Mouse (Mus musculus): Measurements from ENCODE around the gene Adgrd1. TPM values are rescaled to one million over a fixed set of nuclear protein-coding genes. Genes with fewer than 3 reads are reported as not detected.

The Adgrd1 gene
- polyA plus RNA-seq, 1 experiment: not detected

- Histone ChIP-seq H3K9me3 (replicated peaks; ENCODE audit: control insufficient read depth, insufficient read depth, low read length, poor library complexity, severe bottlenecking) (no peaks in the 10 kb centered on the region), H3K27ac (ENCODE audit: insufficient read depth, low read length) (no peak overlapping the region), H3K4me1 (ENCODE audit: control insufficient read depth, insufficient read depth, low read length) (no peaks in the 10 kb centered on the region), H3K4me3 (ENCODE audit: low read depth, low read length) (no peak overlapping the region), H3K36me3 (ENCODE audit: control insufficient read depth, insufficient read depth, low read length, poor library complexity, severe bottlenecking) (no peaks in the 10 kb centered on the region), H3K9ac (ENCODE audit: low read depth, poor library complexity, severe bottlenecking) (no peak overlapping the region), H3K27me3 (ENCODE audit: control insufficient read depth, insufficient read depth, low read length, poor library complexity, severe bottlenecking) (no peaks in the 10 kb centered on the region)
- TF ChIP-seq EP300 (IDR thresholded peaks at IDR 0.05; ENCODE audit: insufficient read depth, low read depth, low read length) (no peak), POLR2A (IDR thresholded peaks at IDR 0.05; ENCODE audit: insufficient read depth, low read length) (no peak), CTCF (IDR thresholded peaks at IDR 0.05; ENCODE audit: low read depth, low read length) (no peak)
Observed at GRCm38 (mm10) chr5:129111729-129112128, 15.2 kb downstream of the Adgrd1 start.

DNA sequence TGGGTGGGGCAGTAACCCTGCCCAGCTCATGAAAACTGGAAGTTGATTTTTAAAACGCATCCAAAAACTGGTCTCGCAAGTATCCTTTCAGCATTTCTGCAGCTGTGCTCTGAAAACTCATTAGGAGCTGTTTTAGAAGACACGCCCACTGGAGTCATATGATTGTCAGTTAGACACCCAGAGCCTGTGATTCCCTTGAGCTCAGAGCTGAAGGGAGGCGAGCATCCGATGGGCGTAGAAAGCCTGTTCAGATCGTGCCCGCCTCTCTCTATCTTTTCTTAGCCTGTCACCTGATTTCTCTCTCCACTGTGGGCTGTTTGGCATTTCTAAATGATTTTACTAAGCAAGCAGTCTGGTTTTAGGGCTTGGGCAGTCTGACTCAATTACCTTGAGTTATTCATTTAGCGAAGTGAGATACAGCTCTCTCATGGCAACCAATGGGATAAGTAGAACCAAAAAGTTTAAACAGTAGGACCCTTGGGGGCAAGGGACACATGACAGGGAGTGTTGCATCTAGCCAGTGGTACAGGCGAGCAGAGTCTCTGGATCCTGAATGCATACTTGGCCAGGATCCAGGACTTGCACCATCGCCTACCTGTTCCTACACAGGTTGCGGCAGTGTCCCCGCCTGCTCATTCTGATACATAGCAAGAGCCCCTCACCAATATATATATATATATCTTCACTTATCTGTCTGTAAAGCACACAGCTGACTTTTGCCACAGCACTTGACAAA is 17.4 kb downstream of the Adgrd1 start:
- no peaks in the 10 kb centered on the region for H3K4me1 ChIP-seq (ENCODE audit: control insufficient read depth, insufficient read depth, low read length)
- no peaks in the 10 kb centered on the region for H3K36me3 ChIP-seq (ENCODE audit: control insufficient read depth, insufficient read depth, low read length, poor library complexity, severe bottlenecking)
- TF ChIP-seq POLR2A (IDR thresholded peaks at IDR 0.05; ENCODE audit: insufficient read depth, low read length): no peak
- no peak for TF ChIP-seq CTCF (IDR thresholded peaks at IDR 0.05; ENCODE audit: low read depth, low read length)
- TF ChIP-seq EP300 (IDR thresholded peaks at IDR 0.05; ENCODE audit: insufficient read depth, low read depth, low read length): no peak
- no peak overlapping the region for H3K9ac ChIP-seq (ENCODE audit: low read depth, poor library complexity, severe bottlenecking)
- no peak overlapping the region for H3K4me3 ChIP-seq (ENCODE audit: low read depth, low read length)
- H3K27ac ChIP-seq (ENCODE audit: insufficient read depth, low read length): no peak overlapping the region
- no peaks in the 10 kb centered on the region for H3K9me3 ChIP-seq (replicated peaks; ENCODE audit: control insufficient read depth, insufficient read depth, low read length, poor library complexity, severe bottlenecking)
- no peaks in the 10 kb centered on the region for H3K27me3 ChIP-seq (ENCODE audit: control insufficient read depth, insufficient read depth, low read length, poor library complexity, severe bottlenecking)

DNA sequence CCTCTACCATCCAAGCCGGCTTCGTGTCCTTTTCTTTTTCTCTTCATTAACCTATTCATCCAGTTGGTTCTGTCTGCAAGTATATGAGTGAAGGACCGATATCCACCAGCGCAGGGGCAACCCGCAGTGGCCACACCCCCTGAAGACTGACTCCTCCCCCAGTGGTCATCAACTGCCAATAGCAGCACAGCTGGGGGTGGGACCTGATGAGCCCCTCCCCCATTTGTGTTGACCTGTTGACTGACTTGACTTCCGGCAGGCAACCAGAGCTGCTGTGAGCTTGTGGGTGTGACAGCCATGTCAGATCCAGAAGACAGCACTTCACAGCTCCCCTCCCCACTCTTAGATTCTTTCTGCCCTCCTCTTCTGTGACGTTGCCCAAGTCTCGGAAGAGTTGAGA is 19.7 kb downstream of the Adgrd1 start:
- no peaks in the 10 kb centered on the region for H3K27me3 ChIP-seq (ENCODE audit: control insufficient read depth, insufficient read depth, low read length, poor library complexity, severe bottlenecking)

GRCm38 (mm10) chr5:129117593-129118113 is 21.1 kb downstream of the Adgrd1 start:
- Histone ChIP-seq H3K36me3 (ENCODE audit: control insufficient read depth, insufficient read depth, low read length, poor library complexity, severe bottlenecking) (no peaks in the 10 kb centered on the region), H3K4me3 (ENCODE audit: low read depth, low read length) (no peak overlapping the region), H3K9ac (ENCODE audit: low read depth, poor library complexity, severe bottlenecking) (no peak overlapping the region), H3K27me3 (ENCODE audit: control insufficient read depth, insufficient read depth, low read length, poor library complexity, severe bottlenecking) (no peaks in the 10 kb centered on the region), H3K9me3 (replicated peaks; ENCODE audit: control insufficient read depth, insufficient read depth, low read length, poor library complexity, severe bottlenecking) (no peaks in the 10 kb centered on the region), H3K27ac (ENCODE audit: insufficient read depth, low read length) (no peak overlapping the region), H3K4me1 (ENCODE audit: control insufficient read depth, insufficient read depth, low read length) (no peaks in the 10 kb centered on the region)
- no peak for TF ChIP-seq CTCF (IDR thresholded peaks at IDR 0.05; ENCODE audit: low read depth, low read length)
- TF ChIP-seq EP300 (IDR thresholded peaks at IDR 0.05; ENCODE audit: insufficient read depth, low read depth, low read length): no peak
- TF ChIP-seq POLR2A (IDR thresholded peaks at IDR 0.05; ENCODE audit: insufficient read depth, low read length): no peak

More for the DNA sequence above, 19.7 kb downstream of the Adgrd1 start:
- no peaks in the 10 kb centered on the region for H3K4me1 ChIP-seq (ENCODE audit: control insufficient read depth, insufficient read depth, low read length)
- no peaks in the 10 kb centered on the region for H3K36me3 ChIP-seq (ENCODE audit: control insufficient read depth, insufficient read depth, low read length, poor library complexity, severe bottlenecking)
- no peak overlapping the region for H3K4me3 ChIP-seq (ENCODE audit: low read depth, low read length)
- H3K27ac ChIP-seq (ENCODE audit: insufficient read depth, low read length): no peak overlapping the region
- H3K9ac ChIP-seq (ENCODE audit: low read depth, poor library complexity, severe bottlenecking): no peak overlapping the region
- H3K9me3 ChIP-seq (replicated peaks; ENCODE audit: control insufficient read depth, insufficient read depth, low read length, poor library complexity, severe bottlenecking): no peaks in the 10 kb centered on the region
- no peak for TF ChIP-seq CTCF (IDR thresholded peaks at IDR 0.05; ENCODE audit: low read depth, low read length)
- TF ChIP-seq EP300 (IDR thresholded peaks at IDR 0.05; ENCODE audit: insufficient read depth, low read depth, low read length): no peak
- no peak for TF ChIP-seq POLR2A (IDR thresholded peaks at IDR 0.05; ENCODE audit: insufficient read depth, low read length)

GRCm38 (mm10) chr5:129118523-129118922 is 22.0 kb downstream of the Adgrd1 start:
- Histone ChIP-seq H3K4me1 (ENCODE audit: control insufficient read depth, insufficient read depth, low read length) (no peaks in the 10 kb centered on the region), H3K9me3 (replicated peaks; ENCODE audit: control insufficient read depth, insufficient read depth, low read length, poor library complexity, severe bottlenecking) (no peaks in the 10 kb centered on the region), H3K27ac (ENCODE audit: insufficient read depth, low read length) (no peak overlapping the region), H3K4me3 (ENCODE audit: low read depth, low read length) (no peak overlapping the region), H3K9ac (ENCODE audit: low read depth, poor library complexity, severe bottlenecking) (no peak overlapping the region), H3K27me3 (ENCODE audit: control insufficient read depth, insufficient read depth, low read length, poor library complexity, severe bottlenecking) (no peaks in the 10 kb centered on the region), H3K36me3 (ENCODE audit: control insufficient read depth, insufficient read depth, low read length, poor library complexity, severe bottlenecking) (no peaks in the 10 kb centered on the region)
- TF ChIP-seq EP300 (IDR thresholded peaks at IDR 0.05; ENCODE audit: insufficient read depth, low read depth, low read length) (no peak), CTCF (IDR thresholded peaks at IDR 0.05; ENCODE audit: low read depth, low read length) (no peak), POLR2A (IDR thresholded peaks at IDR 0.05; ENCODE audit: insufficient read depth, low read length) (no peak)

GRCm38 (mm10) chr5:129119146-129119545 is 22.6 kb downstream of the Adgrd1 start:
- no peak overlapping the region for H3K4me3 ChIP-seq (ENCODE audit: low read depth, low read length)
- no peaks in the 10 kb centered on the region for H3K27me3 ChIP-seq (ENCODE audit: control insufficient read depth, insufficient read depth, low read length, poor library complexity, severe bottlenecking)
- H3K27ac ChIP-seq (ENCODE audit: insufficient read depth, low read length): no peak overlapping the region
- no peaks in the 10 kb centered on the region for H3K9me3 ChIP-seq (replicated peaks; ENCODE audit: control insufficient read depth, insufficient read depth, low read length, poor library complexity, severe bottlenecking)
- H3K4me1 ChIP-seq (ENCODE audit: control insufficient read depth, insufficient read depth, low read length): no peaks in the 10 kb centered on the region
- TF ChIP-seq EP300 (IDR thresholded peaks at IDR 0.05; ENCODE audit: insufficient read depth, low read depth, low read length) (no peak), CTCF (IDR thresholded peaks at IDR 0.05; ENCODE audit: low read depth, low read length) (no peak)
- H3K36me3 ChIP-seq (ENCODE audit: control insufficient read depth, insufficient read depth, low read length, poor library complexity, severe bottlenecking): no peaks in the 10 kb centered on the region
- H3K9ac ChIP-seq (ENCODE audit: low read depth, poor library complexity, severe bottlenecking): no peak overlapping the region

Data from ES-Bruce4 (cell line).